Mouse (Mus musculus): ENCODE measurements at regions not wholly inside any gene's neighbourhood (a gene's known extent, or its start where the extent isn't known, plus 50 kb on each side); places are given as distances from the start of the nearest gene placed in this dataset.
"Not testable (repeated sequence)": the region's sequence is repeated elsewhere in the genome, so short reads cannot be mapped to it uniquely, and the experiment has no call there.

DNA sequence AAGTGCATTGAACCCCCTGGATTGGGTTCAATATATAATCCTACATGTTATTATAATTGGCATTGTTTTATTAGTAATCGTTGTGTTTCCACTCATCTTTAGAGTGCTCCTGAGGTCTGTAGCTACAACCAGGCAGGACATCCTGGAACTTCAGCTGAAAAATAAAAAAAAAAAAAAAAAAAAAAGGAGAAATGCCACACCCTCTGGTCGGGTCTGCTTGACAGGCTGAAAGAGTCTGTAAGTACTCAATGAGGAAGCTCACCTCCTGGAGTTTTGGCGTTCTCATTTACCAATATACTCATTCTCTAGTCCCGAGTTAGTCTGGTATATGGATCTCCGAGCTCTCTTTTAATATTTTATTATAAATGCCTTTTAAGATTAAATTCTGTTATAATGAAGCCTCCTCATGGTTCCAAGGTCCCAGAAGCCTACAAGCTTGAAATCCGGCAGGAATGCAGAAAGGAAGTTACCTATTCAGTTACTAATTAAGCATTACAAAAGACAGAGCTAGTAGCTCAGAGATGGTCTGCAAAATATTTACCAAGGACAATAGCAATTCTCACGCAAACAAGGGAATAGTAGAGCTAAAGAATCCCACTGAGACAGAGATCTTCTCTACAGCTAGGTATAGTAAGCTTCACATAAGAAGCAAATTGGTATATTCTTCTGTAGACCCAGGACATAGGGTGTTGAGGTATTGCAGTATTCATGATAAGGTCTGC, 745.7 kb upstream of the Gm5150 start:
- Histone ChIP-seq H3K9ac (no peak overlapping the region), H3K4me3 (no peak overlapping the region), H3K9me3 (replicated peaks) (no peaks in the 10 kb centered on the region), H3K27ac (no peak overlapping the region), H3K27me3 (no peaks in the 10 kb centered on the region), H3K36me3 (ENCODE audit: poor library complexity, severe bottlenecking) (no peaks in the 10 kb centered on the region), H3K4me1 (no peaks in the 10 kb centered on the region), H3K4me2 (no peak overlapping the region)
- WGBS: 82% methylated on average over 7 of the region's 7 CpGs
- ATAC-seq: no peak

DNA sequence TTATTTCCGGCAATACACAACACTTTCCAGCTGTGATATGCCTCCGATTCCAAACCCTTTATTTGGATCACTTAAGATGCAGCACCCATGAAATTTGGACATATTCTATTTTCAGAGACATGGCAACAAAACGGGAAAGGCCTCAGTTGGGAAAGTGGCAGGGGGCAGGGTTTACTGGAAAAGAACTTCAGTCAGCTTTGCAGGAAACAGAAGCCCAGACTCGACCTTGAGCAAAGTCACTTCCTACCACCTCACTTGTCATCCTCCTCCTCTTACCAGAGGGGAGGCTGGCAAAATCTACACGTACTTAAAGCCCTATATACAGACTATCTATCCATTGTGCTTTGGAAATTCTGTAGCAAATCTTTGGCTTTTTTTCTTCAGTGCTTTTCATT, 727.7 kb upstream of the Gm5150 start:
- Histone ChIP-seq H3K4me3 (no peak overlapping the region), H3K9ac (no peak overlapping the region), H3K27ac (no peak overlapping the region), H3K4me1 (no peaks in the 10 kb centered on the region), H3K27me3 (no peaks in the 10 kb centered on the region), H3K9me3 (replicated peaks) (no peaks in the 10 kb centered on the region), H3K36me3 (ENCODE audit: poor library complexity, severe bottlenecking) (no peaks in the 10 kb centered on the region), H3K4me2 (no peak overlapping the region)
- peak; percentile 14; the same call in 1 of the 2 replicates for ATAC-seq
- WGBS: 52% methylated on average over 5 of the region's 5 CpGs

DNA sequence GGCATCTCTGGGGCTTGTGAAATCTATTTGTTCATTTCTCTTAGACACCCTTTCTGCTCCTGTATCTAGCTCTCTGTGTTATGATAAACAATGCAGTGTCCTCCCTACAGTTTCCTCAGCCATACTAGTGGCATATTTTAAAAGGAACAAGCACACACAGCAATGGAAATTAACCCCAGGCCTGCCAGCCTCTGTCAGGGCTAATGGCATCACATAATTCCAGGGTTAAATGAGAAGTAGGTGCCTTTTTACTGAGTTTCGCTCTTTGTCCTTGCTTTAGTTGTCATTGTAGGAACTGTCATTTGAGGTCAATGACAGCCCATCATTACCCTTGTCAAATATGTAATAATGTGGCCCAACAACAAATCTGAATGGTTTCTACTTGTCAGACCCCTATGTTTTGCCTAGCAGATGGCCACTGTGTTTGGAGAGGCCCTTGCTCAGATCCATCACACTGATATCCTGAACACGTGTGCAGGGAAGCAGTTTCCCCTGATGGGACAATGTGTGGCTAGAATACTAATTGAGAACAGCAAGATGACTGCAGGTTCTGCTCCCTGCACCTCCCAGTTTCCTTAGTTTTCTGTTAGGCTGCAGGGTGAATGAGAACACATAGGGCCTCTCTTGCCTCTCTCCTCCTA, 727.2 kb upstream of the Gm5150 start:
- WGBS: 53% methylated on average over 2 of the region's 2 CpGs
- Histone ChIP-seq H3K36me3 (ENCODE audit: poor library complexity, severe bottlenecking) (no peaks in the 10 kb centered on the region), H3K9ac (no peak overlapping the region), H3K27me3 (no peaks in the 10 kb centered on the region), H3K27ac (no peak overlapping the region), H3K4me3 (no peak overlapping the region), H3K9me3 (replicated peaks) (no peaks in the 10 kb centered on the region), H3K4me1 (no peaks in the 10 kb centered on the region), H3K4me2 (no peak overlapping the region)
- peak; percentile 90 for ATAC-seq

DNA sequence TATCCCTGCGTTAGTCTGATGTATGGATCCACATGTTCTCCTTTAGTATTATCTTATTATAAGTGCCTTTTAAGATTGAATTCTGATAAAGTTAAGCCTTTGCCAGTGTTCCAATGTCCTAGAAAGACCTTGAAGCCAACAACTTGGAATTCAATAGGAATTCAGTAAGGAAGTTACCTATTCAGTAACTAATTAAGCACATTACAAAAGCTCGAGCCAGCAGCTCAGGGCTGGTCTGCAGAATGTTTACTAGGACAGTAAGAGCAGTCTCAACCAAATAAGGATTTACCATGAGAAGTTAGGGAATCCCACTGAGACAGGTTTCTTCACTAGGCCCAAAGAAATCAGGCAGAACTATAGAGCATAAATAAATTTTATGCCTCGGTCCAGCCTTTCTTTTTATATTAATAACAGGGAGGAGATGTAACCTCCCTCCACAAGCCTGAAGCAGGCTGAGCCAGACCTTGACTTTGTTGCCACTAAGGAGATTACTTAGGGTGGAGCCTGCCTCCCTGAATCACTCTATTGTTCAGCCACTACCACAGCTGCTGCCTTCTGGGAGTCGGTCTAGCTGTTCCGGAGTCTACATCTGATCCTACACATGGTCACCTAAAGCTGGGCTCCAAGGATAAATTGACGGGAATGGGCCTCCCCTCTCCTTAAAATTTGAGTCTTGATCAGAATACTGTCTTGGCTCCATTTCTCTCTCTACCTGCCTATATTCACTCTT, 718.3 kb upstream of the Gm5150 start:
- not testable (repeated sequence) for H3K9me3 ChIP-seq (replicated peaks); H3K4me2 ChIP-seq; H3K27me3 ChIP-seq; ATAC-seq; H3K27ac ChIP-seq; H3K4me3 ChIP-seq; H3K9ac ChIP-seq; H3K36me3 ChIP-seq (ENCODE audit: poor library complexity, severe bottlenecking); H3K4me1 ChIP-seq
- 87% methylated on average over 6 of the region's 6 CpGs for WGBS

DNA sequence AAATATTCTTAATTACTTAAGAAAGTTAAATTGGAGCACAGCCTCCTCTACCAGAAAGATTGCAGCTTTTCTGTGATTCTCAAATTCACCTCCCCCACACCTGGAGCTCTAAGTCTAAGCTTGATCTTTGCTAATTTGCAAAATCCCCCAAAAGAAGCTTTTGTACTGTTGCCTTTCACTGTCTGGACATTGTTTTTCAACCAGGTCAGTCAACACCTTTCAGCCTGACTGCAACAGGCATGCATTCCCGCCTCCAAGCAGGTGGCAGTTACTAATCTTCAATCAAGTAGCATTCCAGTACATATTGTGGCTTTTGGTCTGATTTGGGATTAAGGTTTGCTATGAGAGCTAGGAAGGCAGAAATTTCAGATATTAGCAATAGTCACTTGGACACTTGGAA, 717.4 kb upstream of the Gm5150 start:
- ATAC-seq: no peak
- H3K4me3 ChIP-seq: no peak overlapping the region
- no peak overlapping the region for H3K27ac ChIP-seq
- no peak overlapping the region for H3K9ac ChIP-seq
- H3K36me3 ChIP-seq (ENCODE audit: poor library complexity, severe bottlenecking): no peaks in the 10 kb centered on the region
- no peaks in the 10 kb centered on the region for H3K27me3 ChIP-seq
- no peak overlapping the region for H3K4me2 ChIP-seq
- no peaks in the 10 kb centered on the region for H3K4me1 ChIP-seq
- H3K9me3 ChIP-seq (replicated peaks): no peaks in the 10 kb centered on the region; the same call in 1 of the 2 replicates
- WGBS: 91% methylated on average over 1 of the region's 1 CpGs

DNA sequence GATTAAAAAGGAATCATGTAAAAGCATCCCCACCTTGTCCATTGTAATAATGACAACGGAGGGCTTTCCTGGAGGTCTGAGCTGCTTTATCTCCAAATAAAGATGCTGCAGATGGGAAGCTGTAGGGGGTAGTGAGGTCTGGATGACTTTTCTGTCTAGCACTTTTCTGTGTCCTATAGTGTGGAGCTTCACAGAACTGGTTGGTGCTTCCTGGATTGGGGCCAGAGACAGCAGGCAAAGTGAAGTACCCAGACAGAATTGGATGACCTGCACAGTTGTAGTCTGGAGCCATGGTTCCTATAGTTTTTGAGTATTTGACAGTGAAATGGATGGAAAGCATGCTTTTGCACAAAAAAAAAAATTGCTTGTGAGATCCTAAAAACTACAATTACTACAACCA, 684.7 kb upstream of the Gm5150 start:
- H3K27ac ChIP-seq: no peak overlapping the region
- no peak overlapping the region for H3K4me3 ChIP-seq
- no peaks in the 10 kb centered on the region for H3K27me3 ChIP-seq
- no peak overlapping the region for H3K4me2 ChIP-seq
- ATAC-seq: no peak
- H3K9me3 ChIP-seq (replicated peaks): no peaks in the 10 kb centered on the region
- no peak overlapping the region for H3K9ac ChIP-seq
- 56% methylated on average over 1 of the region's 1 CpGs for WGBS
- no peaks in the 10 kb centered on the region for H3K36me3 ChIP-seq (ENCODE audit: poor library complexity, severe bottlenecking)
- H3K4me1 ChIP-seq: no peaks in the 10 kb centered on the region

DNA sequence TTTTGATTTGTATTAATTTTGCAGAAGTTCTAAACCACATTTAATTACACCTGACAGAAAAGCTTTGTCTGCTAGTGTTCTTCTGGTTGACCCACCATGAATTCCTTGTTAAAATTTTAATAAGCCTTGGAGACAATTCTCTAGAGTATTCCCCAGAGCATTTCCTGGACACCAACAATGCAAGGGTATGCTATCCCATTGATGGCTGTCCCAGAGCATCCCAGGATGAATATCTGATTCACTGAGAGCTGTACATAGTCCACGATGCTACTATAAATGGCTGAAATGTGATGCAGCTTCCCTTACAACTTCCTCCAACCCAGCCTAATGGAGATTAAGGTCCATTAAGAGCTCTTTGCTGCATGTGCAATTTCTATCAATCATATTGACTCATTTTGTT, 682.7 kb upstream of the Gm5150 start:
- H3K36me3 ChIP-seq (ENCODE audit: poor library complexity, severe bottlenecking): no peaks in the 10 kb centered on the region
- H3K9ac ChIP-seq: no peak overlapping the region
- H3K27ac ChIP-seq: no peak overlapping the region
- H3K4me2 ChIP-seq: no peak overlapping the region
- no peak overlapping the region for H3K4me3 ChIP-seq
- no peaks in the 10 kb centered on the region for H3K9me3 ChIP-seq (replicated peaks)
- no peaks in the 10 kb centered on the region for H3K4me1 ChIP-seq
- no peak for ATAC-seq
- no peaks in the 10 kb centered on the region for H3K27me3 ChIP-seq
- 69% methylated on average over 1 of the region's 1 CpGs for WGBS

DNA sequence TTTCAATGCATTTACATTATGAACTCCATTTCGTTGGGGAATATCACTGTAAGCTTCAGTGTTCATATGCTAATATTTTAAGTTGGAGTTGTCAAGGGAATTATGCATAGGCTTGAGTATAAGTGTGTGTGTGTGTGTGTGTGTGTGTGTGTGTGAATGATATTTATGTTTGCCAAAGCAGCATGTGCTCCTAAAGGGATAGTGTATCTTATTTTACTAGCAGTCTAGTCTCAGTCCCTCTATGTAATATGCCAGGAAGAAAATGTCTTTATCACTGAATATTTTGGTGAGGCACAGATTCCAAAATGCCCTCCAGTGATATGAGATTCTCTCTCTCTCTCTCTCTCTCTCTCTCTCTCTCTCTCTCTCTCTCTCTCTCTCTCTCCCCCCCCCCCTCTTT, 651.3 kb upstream of the Gm5150 start:
- Histone ChIP-seq H3K9ac (no peak overlapping the region), H3K4me3 (no peak overlapping the region), H3K4me1 (no peaks in the 10 kb centered on the region), H3K36me3 (ENCODE audit: poor library complexity, severe bottlenecking) (no peaks in the 10 kb centered on the region), H3K27ac (no peak overlapping the region), H3K27me3 (no peaks in the 10 kb centered on the region), H3K9me3 (replicated peaks) (no peaks in the 10 kb centered on the region), H3K4me2 (no peak overlapping the region)
- no peak; the same call in 1 of the 2 replicates for ATAC-seq
- WGBS: 67% methylated on average over 1 of the region's 1 CpGs
